Mouse (Mus musculus) hindbrain, embryonic 14.5 days (tissue): ENCODE measurements at regions not wholly inside any gene's neighbourhood (a gene's known extent, or its start where the extent isn't known, plus 50 kb on each side); places are given as distances from the start of the nearest gene placed in this dataset.
A peak's percentile ranks its signal among the peaks of the same experiment; 100 is the strongest.

Experiments used
- ATAC-seq: fragments of 200-750 bp; cut with Nextera tagmentation; 2 replicates; pipeline ENCODE4 v1.8.0; 2017; ENCODE audit warnings: moderate number of reproducible peaks, mild to moderate bottlenecking, moderate TSS enrichment, moderate library complexity; ENCODE audit not compliant: low FRiP score
- DNase-seq: peaks from one replicate; pipeline ENCODE4 v3.0.0-alpha.2; 2015; ENCODE audit warnings: low spot score
- H3K27ac ChIP-seq: fragments of 300-500 bp; sonication (generic); 2 replicates; pipeline ENCODE4 v1.5.1; 2014; ENCODE audit warnings: mild to moderate bottlenecking, moderate library complexity
- H3K27me3 ChIP-seq: fragments of 300-500 bp; sonication (generic); 2 replicates; pipeline ENCODE4 v1.6.1; 2014; ENCODE audit warnings: mild to moderate bottlenecking, low read length, mixed read lengths; ENCODE audit not compliant: control insufficient read depth, insufficient read depth
- H3K36me3 ChIP-seq: fragments of 300-500 bp; sonication (generic); replicated peaks from 2 replicates; pipeline ENCODE4 v1.6.1; 2014; ENCODE audit not compliant: control insufficient read depth, insufficient read depth
- H3K4me1 ChIP-seq: fragments of 300-500 bp; sonication (generic); replicated peaks from 2 replicates; pipeline ENCODE4 v1.6.1; 2014; ENCODE audit warnings: antibody characterized with exemption, low read length, mixed read lengths; ENCODE audit not compliant: control insufficient read depth, insufficient read depth
- H3K4me2 ChIP-seq: fragments of 300-500 bp; sonication (generic); replicated peaks from 2 replicates; pipeline ENCODE4 v1.6.1; 2014; ENCODE audit warnings: mild to moderate bottlenecking, moderate library complexity
- H3K4me3 ChIP-seq: fragments of 300-500 bp; sonication (generic); replicated peaks from 2 replicates; pipeline ENCODE4 v1.5.1; 2014; ENCODE audit warnings: mild to moderate bottlenecking, low read length
- H3K9ac ChIP-seq: fragments of 300-500 bp; sonication (generic); 2 replicates; pipeline ENCODE4 v1.6.1; 2014
- H3K9me3 ChIP-seq: fragments of 300-500 bp; sonication (generic); 2 replicates; pipeline ENCODE4 v1.6.1; 2016; ENCODE audit warnings: low read length; ENCODE audit not compliant: control insufficient read depth
- WGBS: fragments of 180-500 bp; shearing (Covaris S2); extraction: QIAGEN DNeasy Blood & Tissue Kit; methylation state at CpG from one replicate; pipeline ENCODE4 v1.1.7; 2014; 5-methylcytosine and 5-hydroxymethylcytosine counted together

- no peak overlapping the region for H3K27ac ChIP-seq
- DNase-seq (no peak), ATAC-seq (no peak)
- H3K9me3 ChIP-seq = 0 out of 2 replicates have a peak, but pooled peaks cover 5% of the 10 kb centered on the region
- no peaks in the 10 kb centered on the region for H3K4me1 ChIP-seq
- no peaks in the 10 kb centered on the region for H3K27me3 ChIP-seq
- no peak overlapping the region for H3K9ac ChIP-seq
- H3K4me2 ChIP-seq = no peak overlapping the region
- H3K36me3 ChIP-seq = no peaks in the 10 kb centered on the region
- no peak overlapping the region for H3K4me3 ChIP-seq
Measured at GRCm38 (mm10) chr3:133846301-133846700, 301.4 kb upstream of the Tet2 start.

- Histone ChIP-seq H3K27ac (no peak overlapping the region), H3K9me3 (no peaks in the 10 kb centered on the region), H3K27me3 (no peaks in the 10 kb centered on the region), H3K4me3 (no peak overlapping the region), H3K4me2 (no peak overlapping the region), H3K36me3 (no peaks in the 10 kb centered on the region), H3K4me1 (0 out of 2 replicates have a peak, but pooled peaks cover 10% of the 10 kb centered on the region), H3K9ac (no peak overlapping the region)
- 86% methylated on average over 2 of the region's 2 CpGs for WGBS
- no peak for ATAC-seq
- no peak for DNase-seq
Measured at GRCm38 (mm10) chr3:133874383-133874782, 329.4 kb upstream of the Tet2 start.

DNA sequence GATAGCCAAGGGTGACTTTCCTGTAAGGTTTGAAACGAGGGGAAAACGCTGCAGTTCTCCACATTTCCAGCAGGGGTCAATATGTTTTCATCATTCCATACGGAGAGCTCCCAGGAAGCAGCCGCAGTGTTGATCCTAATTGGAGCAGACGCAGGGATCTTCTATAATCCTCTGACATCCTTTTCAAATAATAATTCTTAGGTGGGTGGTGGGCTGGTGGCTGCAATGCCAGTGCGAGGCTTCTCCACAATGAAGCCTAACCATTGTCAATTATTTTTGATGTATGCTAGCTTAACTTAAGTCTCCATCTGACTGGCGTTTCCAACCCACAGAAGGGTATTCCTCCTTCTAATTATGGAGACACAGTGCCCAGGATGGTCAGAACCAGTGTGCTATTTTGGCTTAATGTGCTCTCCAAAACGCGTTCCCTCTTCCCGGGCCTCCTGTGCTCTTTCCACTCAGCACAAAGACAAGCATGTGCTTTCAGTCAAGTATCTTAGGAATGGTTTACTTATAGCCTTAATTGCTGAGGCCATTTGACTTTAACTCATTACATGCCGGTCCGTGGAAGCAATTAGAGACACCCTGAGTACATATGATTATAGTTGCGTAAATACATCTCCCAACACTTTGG is 331.6 kb upstream of the Tet2 start:
- Histone ChIP-seq H3K4me2 (peak overlapping the region; percentile 47), H3K27ac (peak overlapping the region; percentile 81), H3K4me3 (peak overlapping the region; percentile 11), H3K9ac (peak overlapping the region; percentile 47; the same call in 1 of the 2 replicates), H3K9me3 (no peaks in the 10 kb centered on the region), H3K4me1 (0 out of 2 replicates have a peak, but pooled peaks cover 10% of the 10 kb centered on the region), H3K36me3 (no peaks in the 10 kb centered on the region), H3K27me3 (no peaks in the 10 kb centered on the region)
- ATAC-seq (peak; percentile 88), DNase-seq (peak; percentile 96)
- WGBS = 14% methylated on average over 13 of the region's 13 CpGs

DNA sequence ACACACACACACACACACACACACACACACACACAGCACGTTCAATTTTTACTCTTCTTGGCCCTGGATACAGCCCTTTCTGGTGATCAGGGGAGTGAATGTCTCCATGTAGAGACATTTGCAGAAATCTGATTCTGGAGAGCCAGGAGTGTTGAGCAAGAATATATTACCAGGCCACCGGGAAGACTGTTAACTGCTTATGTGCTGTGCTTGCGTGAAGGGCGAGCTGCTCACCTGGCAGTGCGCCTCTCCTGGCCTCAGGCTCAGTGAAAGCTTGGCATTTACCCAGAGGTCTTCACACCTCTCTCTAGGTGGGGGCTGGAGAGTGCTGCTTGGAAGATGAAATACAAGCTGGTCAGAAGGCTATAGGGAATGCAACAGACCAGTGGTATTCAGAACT is 332.4 kb upstream of the Tet2 start:
- Histone ChIP-seq H3K27ac (peak overlapping the region; percentile 81; the same call in 1 of the 2 replicates), H3K4me2 (peak overlapping the region; percentile 47), H3K4me3 (peak overlapping the region; percentile 11; the same call in 1 of the 2 replicates), H3K9ac (peak overlapping the region; percentile 47; the same call in 1 of the 2 replicates), H3K9me3 (no peaks in the 10 kb centered on the region), H3K4me1 (0 out of 2 replicates have a peak, but pooled peaks cover 10% of the 10 kb centered on the region), H3K36me3 (no peaks in the 10 kb centered on the region), H3K27me3 (no peaks in the 10 kb centered on the region)
- DNase-seq (peak; percentile 40), ATAC-seq (peak; percentile 47)
- WGBS = 33% methylated on average over 5 of the region's 5 CpGs

DNA sequence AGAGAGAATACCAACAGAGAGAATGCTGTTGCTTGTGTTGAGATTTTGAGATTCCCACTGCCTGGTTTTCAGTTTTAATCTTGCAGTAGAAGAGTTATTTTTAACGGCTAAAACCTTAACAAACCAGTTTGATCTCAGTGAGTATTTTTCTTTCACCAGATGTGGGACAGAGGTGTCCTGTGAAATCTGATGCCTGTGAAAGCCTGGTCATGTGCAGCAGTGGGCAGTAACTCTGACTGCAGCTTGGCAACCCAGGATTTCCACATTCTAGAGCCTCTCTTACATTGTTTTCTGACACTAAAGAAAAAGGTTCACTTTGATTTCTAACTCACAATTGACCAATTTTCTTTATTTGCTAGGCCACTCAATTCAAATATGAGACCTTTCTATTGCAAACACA is 335.7 kb upstream of the Tet2 start:
- H3K36me3 ChIP-seq = no peaks in the 10 kb centered on the region
- H3K4me2 ChIP-seq = no peak overlapping the region
- 41% methylated on average over 1 of the region's 1 CpGs for WGBS
- no peak overlapping the region for H3K9ac ChIP-seq
- H3K4me1 ChIP-seq = 0 out of 2 replicates have a peak, but pooled peaks cover 10% of the 10 kb centered on the region
- no peaks in the 10 kb centered on the region for H3K9me3 ChIP-seq
- no peak overlapping the region for H3K4me3 ChIP-seq
- no peak overlapping the region for H3K27ac ChIP-seq
- ATAC-seq = no peak
- no peaks in the 10 kb centered on the region for H3K27me3 ChIP-seq
- DNase-seq = no peak

GRCm38 (mm10) chr3:133901931-133902330 is 334.4 kb upstream of the Cxxc4 start:
- WGBS = 91% methylated on average over 3 of the region's 3 CpGs
- no peak for ATAC-seq
- no peak overlapping the region for H3K27ac ChIP-seq
- no peaks in the 10 kb centered on the region for H3K9me3 ChIP-seq
- H3K4me1 ChIP-seq = no peaks in the 10 kb centered on the region
- H3K4me2 ChIP-seq = no peak overlapping the region
- DNase-seq = no peak
- H3K36me3 ChIP-seq = no peaks in the 10 kb centered on the region
- no peaks in the 10 kb centered on the region for H3K27me3 ChIP-seq
- no peak overlapping the region for H3K4me3 ChIP-seq
- H3K9ac ChIP-seq = no peak overlapping the region

DNA sequence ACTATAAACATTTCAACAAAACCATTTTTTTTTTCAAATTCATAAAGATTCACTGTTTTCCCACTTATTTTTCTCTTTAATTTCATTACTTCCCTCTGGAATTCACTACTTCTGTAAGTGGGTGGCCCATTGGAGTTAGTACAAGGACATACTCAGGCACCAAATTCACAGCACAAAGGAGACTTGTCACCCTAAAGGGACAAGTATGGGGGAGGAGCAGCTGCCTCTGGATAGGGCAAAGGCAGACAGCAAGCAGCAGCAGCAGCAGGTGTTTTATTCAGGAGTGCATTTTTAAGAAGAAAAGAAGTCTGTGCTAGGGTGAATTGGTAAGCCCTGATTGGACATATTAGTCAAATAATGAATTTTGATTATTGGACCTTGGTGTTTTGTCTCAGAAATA is 314.1 kb upstream of the Cxxc4 start:
- Histone ChIP-seq H3K9me3 (no peaks in the 10 kb centered on the region), H3K27me3 (no peaks in the 10 kb centered on the region), H3K4me2 (no peak overlapping the region), H3K4me1 (no peaks in the 10 kb centered on the region), H3K9ac (no peak overlapping the region), H3K27ac (no peak overlapping the region), H3K4me3 (no peak overlapping the region), H3K36me3 (no peaks in the 10 kb centered on the region)
- DNase-seq (no peak), ATAC-seq (no peak)

GRCm38 (mm10) chr3:133965322-133965721 is 271.0 kb upstream of the Cxxc4 start:
- ATAC-seq = no peak

DNA sequence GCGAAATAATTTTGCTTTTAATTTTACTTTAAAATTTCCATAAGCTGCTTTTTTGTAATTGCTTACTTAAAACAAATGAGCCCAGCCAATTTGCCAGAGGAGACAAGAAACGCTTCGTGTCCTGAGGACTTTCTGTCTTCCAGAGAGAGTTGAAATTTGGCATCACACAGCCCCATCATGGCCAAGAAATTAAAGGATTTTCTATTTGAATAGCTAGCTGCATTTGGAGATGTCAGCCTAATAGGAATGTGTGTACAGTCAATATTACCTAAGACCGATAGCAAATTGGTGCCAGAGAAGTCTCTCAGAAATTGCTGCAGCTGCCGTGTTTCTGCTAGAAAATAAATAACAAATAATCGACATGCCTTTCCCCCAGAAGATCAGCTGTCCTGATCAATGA is 268.1 kb upstream of the Cxxc4 start:
- 73% methylated on average over 6 of the region's 6 CpGs for WGBS
- no peaks in the 10 kb centered on the region for H3K36me3 ChIP-seq
- no peak overlapping the region for H3K4me2 ChIP-seq
- no peak for DNase-seq
- no peaks in the 10 kb centered on the region for H3K27me3 ChIP-seq
- no peak overlapping the region for H3K27ac ChIP-seq
- no peaks in the 10 kb centered on the region for H3K9me3 ChIP-seq
- H3K4me1 ChIP-seq = no peaks in the 10 kb centered on the region
- H3K4me3 ChIP-seq = no peak overlapping the region
- no peak for ATAC-seq
- no peak overlapping the region for H3K9ac ChIP-seq

More at GRCm38 (mm10) chr3:133965322-133965721, 271.0 kb upstream of the Cxxc4 start:
- Histone ChIP-seq H3K4me2 (no peak overlapping the region), H3K4me3 (no peak overlapping the region), H3K4me1 (no peaks in the 10 kb centered on the region), H3K9me3 (no peaks in the 10 kb centered on the region), H3K27ac (no peak overlapping the region), H3K36me3 (no peaks in the 10 kb centered on the region), H3K9ac (no peak overlapping the region), H3K27me3 (no peaks in the 10 kb centered on the region)
- WGBS = 92% methylated on average over 2 of the region's 2 CpGs
- DNase-seq = no peak

- Histone ChIP-seq H3K9me3 (no peaks in the 10 kb centered on the region), H3K4me2 (no peak overlapping the region), H3K27me3 (no peaks in the 10 kb centered on the region), H3K9ac (no peak overlapping the region), H3K36me3 (no peaks in the 10 kb centered on the region), H3K4me3 (no peak overlapping the region), H3K27ac (no peak overlapping the region), H3K4me1 (no peaks in the 10 kb centered on the region)
- DNase-seq (no peak), ATAC-seq (no peak)
- 18% methylated on average over 2 of the region's 2 CpGs for WGBS
Measured at GRCm38 (mm10) chr3:133972774-133973173, 263.5 kb upstream of the Cxxc4 start.
